Mouse (Mus musculus) bone marrow macrophage, adult 2 months (primary cell): ENCODE results near the gene Rrh.

ENCODE experiments used
- CTCF ChIP-seq: IDR thresholded peaks from 2 replicates; pipeline ENCODE4 v1.5.1; 2012; ENCODE audit warnings: low read depth, mild to moderate bottlenecking, low read length, moderate library complexity
- POLR2A ChIP-seq: IDR thresholded peaks from 2 replicates; pipeline ENCODE4 v1.6.1; 2012; ENCODE audit warnings: mild to moderate bottlenecking, low read depth, low read length, borderline replicate concordance

- TF ChIP-seq POLR2A = no peak
- no peak for TF ChIP-seq CTCF
These were observed 55.2 kb downstream of the Rrh start for GRCm38 (mm10) chr3:129766971-129767794.
